Mouse (Mus musculus): ENCODE measurements around the gene Dck.

DNA sequence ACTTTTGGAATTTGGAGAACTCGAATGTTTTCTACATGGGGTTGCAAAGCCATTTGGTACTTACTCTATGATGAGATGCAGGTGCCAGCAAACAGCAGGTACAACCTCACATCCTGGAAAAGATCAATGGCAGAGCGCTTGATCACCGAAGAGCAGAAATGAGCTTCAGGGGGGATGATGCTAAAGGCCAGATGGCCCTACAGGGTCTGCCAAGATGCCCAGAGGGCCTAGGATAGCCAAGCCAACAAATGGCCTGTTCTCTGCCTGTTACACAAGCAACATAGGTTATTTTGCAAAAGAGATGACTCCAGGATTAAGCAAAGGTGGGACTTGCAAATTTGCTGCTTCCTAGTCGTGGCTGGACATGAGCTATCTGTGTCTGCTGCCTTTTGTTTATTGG lies 49.8 kb downstream of the Dck start:
- TF ChIP-seq CTCF (IDR thresholded peaks at IDR 0.05; ENCODE audit: low read depth) (no peak), EP300 (IDR thresholded peaks at IDR 0.05; ENCODE audit: low read depth) (no peak)
